Mouse (Mus musculus) brain, embryonic 14.5 days (tissue): ENCODE measurements at regions not wholly inside any gene's neighbourhood (a gene's known extent, or its start where the extent isn't known, plus 50 kb on each side); places are given as distances from the start of the nearest gene placed in this dataset.

Experiments
- DNase-seq: peaks from one replicate; pipeline ENCODE4 v3.0.0-alpha.2; 2011; ENCODE audit warnings: low read depth
- CTCF ChIP-seq: fragments of 200-500 bp; IDR thresholded peaks from 2 replicates; pipeline ENCODE4 v1.5.1; 2012; ENCODE audit warnings: inconsistent platforms, mild to moderate bottlenecking, moderate library complexity, borderline replicate concordance; ENCODE audit not compliant: insufficient read depth, insufficient read length; ENCODE audit errors: extremely low read depth
- POLR2A ChIP-seq: fragments of 200-500 bp; IDR thresholded peaks from 2 replicates; pipeline ENCODE4 v1.6.1; 2012; ENCODE audit warnings: mild to moderate bottlenecking, inconsistent platforms, borderline replicate concordance; ENCODE audit not compliant: poor library complexity, insufficient read depth, insufficient read length, severe bottlenecking; ENCODE audit errors: extremely low read depth

DNA sequence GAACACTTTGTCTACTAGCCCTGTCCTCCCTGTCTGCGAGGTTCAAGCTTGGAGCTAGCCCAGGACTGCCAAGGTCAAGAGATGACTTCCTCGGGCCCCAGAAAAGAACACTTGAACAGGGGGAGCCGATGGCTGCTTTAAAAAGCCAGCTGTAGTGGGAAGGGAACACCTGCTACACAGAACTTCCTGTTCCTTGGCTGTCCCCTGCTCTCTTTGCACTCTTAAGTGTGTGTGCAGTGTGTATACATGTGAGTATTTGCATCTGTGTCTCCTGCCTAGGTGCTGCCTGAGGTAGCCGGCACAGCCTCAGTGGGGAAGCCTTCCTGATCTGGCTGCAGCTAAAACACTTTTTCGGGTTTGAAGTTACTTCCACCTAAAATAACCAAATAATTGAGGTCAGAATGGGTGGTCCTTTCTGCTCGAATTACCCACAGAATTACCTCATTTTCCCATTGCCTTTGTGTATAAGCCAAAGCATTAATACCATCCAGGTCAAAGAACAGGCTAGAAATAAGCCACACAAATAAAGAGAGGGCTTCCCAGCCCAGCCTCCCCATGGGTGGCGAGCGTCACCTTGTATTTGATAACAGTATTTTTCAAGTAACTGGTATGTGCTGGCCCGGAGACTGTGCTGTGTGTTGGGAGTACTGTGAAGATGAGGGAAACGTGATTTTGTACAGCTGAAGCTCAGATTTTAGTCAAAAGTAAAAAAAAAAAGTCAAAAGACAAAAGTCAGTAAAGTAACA lies 84.2 kb upstream of the Lclat1 start:
- TF ChIP-seq POLR2A (no peak), CTCF (no peak)
- no peak for DNase-seq

DNA sequence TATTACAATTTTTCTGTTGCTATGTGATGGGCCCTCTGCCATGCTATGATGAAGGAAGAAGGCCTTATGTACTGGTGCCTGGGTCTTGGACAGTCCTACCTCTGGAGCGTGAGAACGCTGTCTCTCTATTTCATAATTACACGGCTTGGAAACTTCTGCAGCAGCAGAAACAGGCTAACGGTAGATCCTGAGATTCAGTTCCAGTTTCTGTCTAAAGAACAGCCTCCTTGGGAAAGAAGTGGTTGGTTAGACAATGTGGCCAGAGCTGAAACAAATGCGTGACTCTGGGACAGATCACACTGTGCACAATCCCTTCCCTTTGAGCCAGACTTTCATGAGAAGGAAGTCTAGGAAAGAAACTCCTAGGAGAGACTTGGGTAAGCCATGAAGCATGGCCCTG lies 80.7 kb upstream of the Lclat1 start:
- DNase-seq: no peak
- TF ChIP-seq CTCF (no peak), POLR2A (no peak)

DNA sequence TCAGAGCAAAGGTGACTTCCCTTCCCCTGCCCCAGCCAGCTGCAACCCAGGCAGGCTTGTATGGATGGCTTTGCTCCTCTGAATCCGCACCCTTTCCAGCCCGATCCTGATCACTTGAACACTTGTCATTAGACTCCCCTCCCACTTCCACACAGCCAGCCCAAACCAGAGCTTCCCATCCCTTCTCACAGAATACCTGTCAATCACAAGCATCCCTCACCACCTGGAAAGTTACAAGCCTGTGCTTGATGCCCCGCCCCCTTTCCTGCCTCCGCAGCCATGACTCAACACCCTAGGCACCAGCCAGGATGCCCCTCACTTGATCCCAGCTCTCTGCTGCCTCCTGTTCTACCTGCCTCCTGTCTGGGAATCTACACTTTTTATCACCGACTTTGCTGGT lies 76.0 kb upstream of the Lclat1 start:
- no peak for TF ChIP-seq CTCF
- no peak for TF ChIP-seq POLR2A
- DNase-seq: no peak

DNA sequence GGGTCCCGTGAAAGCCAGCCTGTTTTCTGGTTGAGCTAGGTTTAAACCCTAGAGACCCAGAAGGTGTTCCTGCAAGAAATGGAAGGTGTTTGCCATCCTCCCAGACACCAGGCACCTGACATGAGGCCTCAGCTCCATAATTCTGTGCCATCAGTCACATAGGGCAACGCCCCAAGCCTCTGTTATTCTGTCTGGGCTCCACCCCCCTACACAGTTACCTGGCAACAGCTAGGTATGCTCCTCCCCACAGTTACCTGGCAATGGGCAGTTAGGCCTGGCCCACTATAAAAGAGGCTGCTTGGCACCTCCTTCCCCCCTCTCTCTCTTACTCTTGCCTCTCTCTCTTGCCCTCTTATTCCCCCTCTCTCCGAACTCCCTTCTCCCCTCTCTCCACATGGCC lies 75.5 kb upstream of the Lclat1 start:
- no peak for DNase-seq
- no peak for TF ChIP-seq CTCF
- TF ChIP-seq POLR2A: no peak

DNA sequence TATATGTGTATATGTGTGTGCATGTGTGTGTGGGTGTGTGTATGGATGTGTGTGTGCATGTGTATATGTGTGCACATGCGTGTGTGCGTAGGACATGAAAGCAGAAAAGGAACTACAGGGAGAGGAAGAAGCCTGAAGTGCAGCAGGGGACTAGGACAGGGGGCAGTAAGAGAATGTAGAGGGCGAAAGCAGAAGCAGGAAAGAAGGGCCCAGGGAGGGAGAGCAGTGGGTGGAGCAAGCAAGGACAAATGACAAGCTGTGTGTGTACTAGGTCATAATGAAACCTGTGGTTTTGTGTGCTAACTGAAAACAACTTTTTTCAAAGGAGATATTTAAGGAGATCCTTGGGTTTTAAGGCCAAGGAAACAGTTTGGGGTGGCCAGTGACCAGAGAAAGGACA lies 73.4 kb upstream of the Lclat1 start:
- no peak for DNase-seq
- TF ChIP-seq POLR2A (no peak), CTCF (no peak)

DNA sequence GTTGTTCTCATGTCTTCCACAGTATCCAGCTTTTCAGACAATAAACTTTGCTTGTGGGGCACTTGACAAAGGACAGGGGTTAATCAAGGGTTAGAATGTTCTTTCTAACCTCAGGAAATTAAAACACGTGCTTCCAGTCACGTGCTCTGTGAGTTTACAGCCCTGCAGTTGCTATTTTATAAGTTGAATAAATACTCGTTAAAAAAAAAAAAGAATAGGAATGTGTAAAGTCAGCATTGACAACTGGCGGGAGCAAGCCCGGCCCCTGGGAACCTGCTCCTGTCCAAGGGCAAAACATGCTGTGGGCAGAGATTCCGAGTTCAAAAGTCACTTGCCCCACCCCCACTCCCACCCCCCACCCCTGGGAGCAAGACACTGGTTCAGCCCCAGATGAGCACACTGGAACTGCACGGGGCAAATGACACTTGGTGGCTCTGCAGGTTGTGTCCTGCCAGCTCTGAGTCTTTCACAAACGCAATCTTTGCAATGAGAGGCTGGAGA lies 72.8 kb upstream of the Lclat1 start:
- TF ChIP-seq CTCF: no peak
- TF ChIP-seq POLR2A: no peak
- no peak for DNase-seq

DNA sequence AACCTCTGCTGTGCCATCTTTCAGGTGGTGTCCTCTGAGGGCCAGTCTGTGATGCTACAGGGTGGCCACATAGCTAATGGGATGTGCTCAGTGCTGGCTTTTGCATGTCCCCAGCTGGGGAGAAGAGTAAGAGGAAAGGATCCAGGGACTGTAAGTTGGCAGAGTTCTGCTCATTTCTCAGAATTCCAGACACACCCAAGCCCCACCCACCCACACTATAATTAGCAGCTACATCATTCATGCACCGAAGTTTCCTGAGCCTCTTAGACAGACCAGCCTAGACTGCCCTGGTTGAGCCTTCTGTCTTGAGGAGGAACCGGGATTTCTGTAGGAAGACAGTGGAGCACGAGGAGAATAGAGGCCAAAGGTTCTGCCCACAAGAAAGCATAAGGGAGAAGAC lies 70.9 kb upstream of the Lclat1 start:
- TF ChIP-seq CTCF: no peak
- TF ChIP-seq POLR2A: no peak
- DNase-seq: no peak

DNA sequence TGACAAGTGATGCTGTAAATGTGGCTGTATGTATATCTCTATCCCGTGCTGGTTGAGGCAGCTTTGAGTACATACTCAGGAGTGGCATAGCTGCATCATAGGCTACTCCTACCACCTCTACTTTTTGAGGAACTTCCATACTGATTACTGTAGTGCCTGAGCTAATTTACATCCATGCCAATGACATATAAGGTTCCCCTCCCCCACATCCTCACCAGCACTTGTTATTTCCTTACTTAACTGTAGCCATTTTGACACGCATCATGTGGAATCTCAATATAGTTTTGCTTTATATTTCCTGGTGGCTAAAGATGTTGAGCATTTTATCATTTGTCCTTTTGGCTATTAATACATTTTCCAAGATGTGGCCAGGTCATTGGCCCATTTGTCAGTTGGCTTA lies 69.2 kb upstream of the Lclat1 start:
- DNase-seq: no peak
- no peak for TF ChIP-seq CTCF
- no peak for TF ChIP-seq POLR2A

DNA sequence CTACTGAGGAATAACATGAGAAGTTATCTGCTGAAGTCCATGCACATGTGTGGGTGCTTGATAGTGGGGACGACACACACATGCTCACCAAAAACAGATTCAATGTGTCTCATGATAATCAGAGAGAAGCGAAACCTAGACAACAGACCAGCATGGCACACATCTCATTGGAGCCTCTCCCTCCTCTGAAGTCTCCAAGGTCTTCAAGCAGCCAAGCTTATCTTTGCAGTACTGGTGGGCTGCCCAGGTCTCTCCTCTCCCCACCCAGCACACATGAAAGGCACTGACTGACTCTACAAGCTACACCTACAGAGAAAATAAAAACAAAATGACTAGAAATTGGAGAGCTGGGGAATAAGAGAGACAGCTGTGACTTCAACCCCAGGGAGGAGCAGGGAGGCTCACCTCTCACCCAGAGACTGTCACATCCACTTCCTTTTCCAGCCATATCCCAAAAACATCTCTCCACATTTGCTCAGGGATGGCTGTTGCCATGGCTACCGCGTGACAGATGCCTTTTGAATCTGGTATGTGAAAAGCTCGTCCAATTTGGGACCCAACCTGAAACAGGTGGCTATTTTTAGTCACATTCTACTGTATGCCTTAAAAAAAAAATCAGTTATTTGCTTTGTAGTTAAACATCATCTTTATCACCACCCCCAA lies 62.7 kb upstream of the Lclat1 start:
- TF ChIP-seq POLR2A (no peak), CTCF (no peak)
- peak; percentile 54 for DNase-seq

DNA sequence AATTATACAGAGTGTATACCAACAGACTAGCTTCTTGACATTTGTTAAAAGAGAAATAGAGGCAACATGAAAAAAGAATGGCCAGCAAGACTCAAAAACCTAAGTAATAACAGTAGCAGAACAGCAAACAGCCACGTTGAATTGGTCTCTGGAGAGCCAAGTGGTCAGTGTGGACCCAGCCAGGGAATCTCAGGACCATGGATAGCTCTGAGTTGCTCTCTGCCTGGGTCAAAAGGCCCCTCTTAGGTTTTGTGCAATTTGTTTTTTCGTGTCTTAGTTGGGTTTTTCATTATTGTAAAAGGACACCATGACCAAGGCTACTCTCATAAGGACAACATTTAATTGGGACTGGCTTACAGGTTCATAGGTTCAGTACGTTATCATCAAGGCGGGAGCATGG lies 60.8 kb upstream of the Lclat1 start:
- DNase-seq: no peak

DNA sequence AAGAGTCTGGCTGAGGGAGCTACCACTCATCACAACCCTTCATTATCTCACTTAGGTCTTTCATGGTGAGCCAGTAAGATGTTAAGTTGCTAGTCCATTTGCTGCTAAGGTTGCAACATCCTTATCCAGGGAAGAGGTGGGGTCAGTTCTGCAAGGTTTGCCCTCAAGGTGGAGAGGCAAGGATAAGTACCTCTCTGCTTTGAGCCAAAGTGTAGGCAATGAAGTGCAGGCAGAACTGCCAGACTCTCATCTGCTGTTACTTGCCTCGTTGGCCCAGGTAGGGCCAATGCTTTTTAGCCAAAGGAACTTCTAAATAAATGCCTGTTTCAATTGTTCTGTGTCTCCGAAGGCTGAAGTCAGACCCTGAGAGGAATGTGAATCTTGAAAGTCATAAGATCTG lies 59.6 kb upstream of the Lclat1 start:
- TF ChIP-seq POLR2A (no peak), CTCF (no peak)
- DNase-seq: no peak

More for the DNA sequence above, 60.8 kb upstream of the Lclat1 start:
- TF ChIP-seq CTCF: no peak
- TF ChIP-seq POLR2A: no peak

DNA sequence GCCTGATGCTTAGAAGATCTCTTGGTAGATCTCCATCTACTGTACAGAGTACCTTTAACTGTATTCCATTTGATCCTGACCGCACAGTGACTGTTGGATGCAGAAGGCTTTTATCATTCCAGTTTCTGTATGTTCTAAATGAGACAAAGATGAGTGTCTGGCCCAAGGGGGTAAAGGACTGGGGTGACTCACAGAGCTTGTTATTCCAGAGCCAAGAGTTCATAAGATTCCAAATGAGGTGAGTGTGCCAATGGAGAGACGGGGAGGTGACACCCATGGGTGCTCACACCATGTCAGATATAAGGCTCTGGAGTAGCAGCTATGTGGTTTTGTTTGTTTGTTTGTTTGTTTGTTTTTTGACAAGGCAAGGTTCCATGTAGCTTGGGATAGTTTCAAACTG lies 54.8 kb upstream of the Lclat1 start:
- TF ChIP-seq POLR2A (no peak), CTCF (no peak)
- DNase-seq: no peak
